Mouse (Mus musculus) spleen, postnatal 14 days (tissue): ENCODE results near the gene Lin7b.

Experiments
- DNase-seq, 2 experiments: peaks; one replicate each; pipeline ENCODE4 v3.0.0; 2021 to 2022; ENCODE audit warnings: low spot score in 2 of 2

Gene Lin7b

GRCm38 (mm10) chr7:45353041-45353440 is 17.3 kb downstream of the Lin7b start:
- DNase-seq: no peak

DNA sequence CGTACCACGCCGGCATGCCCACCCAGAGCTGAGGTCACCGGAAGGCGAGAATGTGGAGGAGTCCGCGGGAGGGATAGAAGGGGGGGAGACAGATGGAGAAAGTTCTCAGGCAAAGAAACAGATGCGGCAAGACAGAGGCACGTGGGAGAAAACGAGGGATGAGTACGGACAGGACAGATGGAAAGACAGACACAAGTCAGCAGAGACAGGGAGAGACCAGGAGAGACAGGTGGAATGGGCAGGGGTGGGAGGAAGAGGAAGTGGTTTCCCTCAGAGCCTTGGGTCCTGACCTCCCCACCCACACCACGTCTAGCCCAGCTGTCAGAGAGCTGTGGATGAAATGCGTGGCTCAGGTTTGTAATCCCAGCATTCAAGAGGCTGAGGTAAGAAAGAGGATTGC is 23.5 kb downstream of the Lin7b start:
- DNase-seq: no peak

DNA sequence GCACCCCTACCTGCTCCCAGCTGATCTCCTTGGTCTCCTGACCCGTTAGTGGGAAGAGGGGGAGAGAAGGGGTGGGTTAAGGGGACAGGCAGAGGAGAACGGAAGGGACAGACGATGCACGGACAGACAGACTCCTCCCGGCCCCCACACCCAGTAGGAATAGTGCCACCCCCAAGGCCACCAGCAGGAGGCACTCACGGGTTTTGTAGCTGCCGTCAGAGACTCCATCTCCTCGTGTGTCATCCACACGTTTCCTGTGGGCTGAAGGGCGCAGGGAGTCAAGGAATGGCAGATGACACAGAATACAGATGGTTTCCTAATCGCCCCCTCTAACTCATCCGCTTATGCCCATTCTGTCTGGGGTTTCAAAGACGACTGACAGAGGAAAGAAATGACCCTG is 26.8 kb downstream of the Lin7b start:
- no peak for DNase-seq

GRCm38 (mm10) chr7:45342081-45342480 is 28.3 kb downstream of the Lin7b start:
- DNase-seq: no peak

DNA sequence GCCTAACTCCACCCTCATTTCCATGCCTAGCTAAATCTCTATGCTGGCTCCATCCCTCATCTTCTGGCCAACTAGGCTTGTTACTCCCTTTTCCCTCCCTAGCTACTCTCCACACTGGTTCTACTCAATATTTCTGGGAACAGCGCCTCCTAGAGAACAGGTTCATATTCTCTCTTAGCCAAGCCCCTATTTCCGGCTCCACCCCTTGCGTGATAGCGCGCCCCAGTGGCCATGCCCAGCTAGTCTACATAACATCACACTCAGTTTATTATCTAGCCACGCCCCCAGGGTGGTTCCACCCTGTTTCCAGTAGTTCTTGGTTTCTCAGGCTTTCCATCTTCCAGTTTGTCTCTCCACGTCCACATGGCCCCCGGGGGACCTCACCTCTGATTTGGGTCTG is 29.1 kb downstream of the Lin7b start:
- DNase-seq: peak in 1 of 2 experiments; percentile 69

- DNase-seq: no peak
Observed at GRCm38 (mm10) chr7:45340669-45341068, 29.7 kb downstream of the Lin7b start.

DNA sequence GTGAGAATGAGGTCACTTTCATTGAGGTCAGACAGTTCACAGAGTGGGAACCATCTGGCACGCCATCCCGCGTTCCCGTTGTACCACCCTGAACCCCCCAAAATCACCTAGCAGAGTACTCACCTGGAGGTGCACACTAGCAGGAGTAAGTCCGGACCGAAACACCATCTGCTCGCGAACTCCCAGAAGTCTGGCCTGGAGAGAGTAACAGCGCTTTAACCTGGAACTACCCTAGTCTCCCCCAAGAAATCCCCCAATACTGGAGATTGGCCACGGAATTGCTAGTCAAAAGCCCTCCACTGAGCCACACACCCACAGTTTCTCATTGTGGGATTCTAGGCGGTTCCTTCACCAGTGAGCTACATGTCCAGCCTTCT is 30.3 kb downstream of the Lin7b start:
- DNase-seq: no peak

DNA sequence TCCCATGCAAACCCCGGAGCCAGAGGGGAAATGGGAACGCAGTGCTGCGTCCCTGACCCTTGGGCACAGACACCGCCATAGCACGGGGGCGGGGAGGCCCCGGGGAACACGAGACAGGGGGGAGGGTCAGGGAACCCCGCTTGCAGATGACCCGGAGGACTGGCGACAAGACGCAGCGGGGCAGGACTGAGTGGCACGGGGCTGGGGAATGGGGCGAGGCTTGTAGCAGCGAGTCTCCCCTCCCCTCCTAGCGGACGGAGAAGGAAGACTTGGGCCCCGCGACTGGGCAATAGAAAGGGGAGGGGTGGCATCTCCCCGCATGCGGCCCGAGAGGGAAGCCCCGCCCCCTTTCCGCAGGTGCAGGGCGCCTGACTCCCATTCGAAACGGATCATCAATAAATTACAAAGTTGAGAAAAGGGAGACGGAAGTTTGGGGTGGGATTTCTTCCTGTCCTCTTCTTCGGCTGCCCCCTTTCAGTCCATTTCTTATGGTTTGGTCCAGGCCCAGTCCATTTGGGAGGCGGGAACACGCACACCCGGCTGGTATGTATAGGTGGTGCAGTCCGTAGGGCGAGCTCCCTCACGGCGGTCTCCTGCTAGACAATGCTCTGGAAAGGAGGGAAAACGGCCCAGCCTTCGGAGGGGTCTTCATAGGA is 30.8 kb downstream of the Lin7b start:
- peak in 1 of 2 experiments; percentile 24 for DNase-seq

DNA sequence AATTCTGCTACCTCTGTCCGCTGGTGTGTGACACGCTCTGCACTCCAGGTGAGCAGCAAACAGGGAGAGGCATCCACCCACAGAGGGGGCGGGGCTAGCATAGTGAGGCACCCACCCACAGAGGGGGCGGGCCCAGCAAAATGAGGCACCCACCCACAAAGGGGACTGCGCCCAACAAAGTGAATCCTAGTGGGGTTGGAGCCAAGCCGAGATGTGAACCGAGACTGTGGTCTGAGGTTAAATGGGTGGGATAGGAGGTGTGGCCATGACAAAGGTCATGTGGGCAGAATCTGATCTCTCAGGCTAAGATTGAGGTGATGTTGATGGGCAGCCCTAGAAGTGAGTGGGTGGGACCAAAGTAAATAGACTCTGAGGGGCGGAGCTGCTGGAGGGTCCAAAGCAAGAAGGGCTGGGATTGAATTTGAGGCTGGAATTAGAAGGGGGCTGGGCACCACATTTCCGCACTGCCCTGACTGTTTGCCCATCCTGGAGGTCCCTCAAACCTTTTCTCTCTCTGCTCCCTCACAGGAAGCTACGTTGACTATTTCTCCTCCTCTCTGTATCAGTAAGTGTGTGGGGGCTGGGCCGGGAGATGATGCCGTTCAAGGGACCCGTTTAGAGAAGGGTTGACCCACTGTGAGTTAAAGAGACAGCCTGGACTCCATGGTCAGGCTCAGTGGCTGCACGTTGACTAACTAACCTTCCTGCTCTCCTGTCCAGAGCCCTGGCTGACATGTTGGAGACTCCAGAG is 32.0 kb downstream of the Lin7b start:
- DNase-seq: no peak

GRCm38 (mm10) chr7:45337469-45337868 is 32.9 kb downstream of the Lin7b start:
- no peak for DNase-seq

DNA sequence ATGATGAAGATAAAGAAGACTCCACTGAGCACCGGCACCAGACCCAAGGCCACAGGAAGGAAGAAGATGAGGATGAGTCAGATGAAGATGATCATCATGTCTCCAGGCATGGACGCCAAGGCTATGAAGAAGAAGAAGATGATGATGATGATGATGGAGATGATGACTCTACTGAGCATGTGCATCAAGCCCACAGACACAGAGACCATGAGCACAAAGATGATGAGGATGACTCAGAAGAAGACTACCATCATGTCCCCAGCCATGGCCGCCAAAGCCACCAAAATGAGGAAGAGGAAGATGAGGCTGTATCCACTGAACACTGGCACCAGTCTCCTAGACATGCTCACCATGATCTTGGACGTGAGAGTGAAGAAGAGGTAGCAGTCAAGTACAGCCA is 34.1 kb downstream of the Lin7b start:
- DNase-seq: no peak

DNA sequence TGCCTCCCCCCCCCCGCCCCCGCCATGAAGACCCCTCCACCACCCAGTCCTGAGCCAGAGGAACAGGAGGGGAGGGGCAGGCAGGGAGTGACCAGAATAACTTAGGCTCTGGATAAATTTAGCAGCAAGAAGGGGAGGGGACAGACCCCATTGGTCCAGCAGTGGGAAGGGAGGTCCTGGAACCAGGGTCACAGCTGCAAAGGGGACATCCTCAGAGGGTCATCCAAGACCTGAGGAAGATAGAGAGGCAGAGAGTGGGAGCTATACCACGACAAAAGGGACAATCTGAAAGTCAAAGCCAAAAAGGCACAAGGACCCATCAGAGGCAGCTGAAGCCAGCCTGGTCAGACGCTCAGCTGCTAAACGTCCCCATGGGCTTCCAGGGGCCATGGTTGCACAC is 35.3 kb downstream of the Lin7b start, which contains the start of gene Hrc:
Hrc (plus strand) TSS at position 235 of the 400 bp plus-strand sequence.
- DNase-seq: no peak

GRCm38 (mm10) chr7:45334605-45335004 is 35.8 kb downstream of the Lin7b start:
- DNase-seq: no peak

DNA sequence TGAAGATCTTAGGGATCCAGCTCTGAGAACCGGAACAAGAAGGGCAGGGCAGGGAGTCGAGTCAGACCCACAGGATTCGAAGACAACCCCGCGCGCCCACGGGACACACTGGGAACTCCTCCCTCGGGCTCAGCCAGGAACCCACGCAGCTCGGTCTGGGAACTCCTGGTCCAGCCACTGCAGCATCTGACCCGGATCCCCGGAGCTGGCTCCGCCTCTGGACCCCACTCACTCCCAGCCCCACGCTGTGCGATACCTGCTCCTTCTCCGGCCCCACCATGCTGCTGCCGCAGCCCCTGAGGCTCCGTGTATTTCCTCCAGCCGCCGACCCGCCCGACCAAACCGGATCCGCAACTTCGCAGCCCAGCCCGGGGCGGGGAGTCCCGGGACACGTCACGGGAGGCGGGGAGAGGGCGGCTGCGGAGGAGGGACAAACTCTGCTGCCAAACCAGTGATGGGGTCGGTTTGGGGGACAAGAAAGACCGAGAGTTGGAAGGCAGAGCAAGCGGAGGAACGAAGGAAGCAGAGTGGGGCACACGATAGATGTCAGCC is 36.9 kb downstream of the Lin7b start, which contains the start of gene Trpm4:
Trpm4 (minus strand) TSS at position 350 of the 552 bp plus-strand sequence.
- peak; percentile 58 to 73 for DNase-seq

- no peak for DNase-seq
Observed at GRCm38 (mm10) chr7:45332685-45333425, 37.5 kb downstream of the Lin7b start.

GRCm38 (mm10) chr7:45331502-45331901 is 38.9 kb downstream of the Lin7b start:
- DNase-seq: no peak

DNA sequence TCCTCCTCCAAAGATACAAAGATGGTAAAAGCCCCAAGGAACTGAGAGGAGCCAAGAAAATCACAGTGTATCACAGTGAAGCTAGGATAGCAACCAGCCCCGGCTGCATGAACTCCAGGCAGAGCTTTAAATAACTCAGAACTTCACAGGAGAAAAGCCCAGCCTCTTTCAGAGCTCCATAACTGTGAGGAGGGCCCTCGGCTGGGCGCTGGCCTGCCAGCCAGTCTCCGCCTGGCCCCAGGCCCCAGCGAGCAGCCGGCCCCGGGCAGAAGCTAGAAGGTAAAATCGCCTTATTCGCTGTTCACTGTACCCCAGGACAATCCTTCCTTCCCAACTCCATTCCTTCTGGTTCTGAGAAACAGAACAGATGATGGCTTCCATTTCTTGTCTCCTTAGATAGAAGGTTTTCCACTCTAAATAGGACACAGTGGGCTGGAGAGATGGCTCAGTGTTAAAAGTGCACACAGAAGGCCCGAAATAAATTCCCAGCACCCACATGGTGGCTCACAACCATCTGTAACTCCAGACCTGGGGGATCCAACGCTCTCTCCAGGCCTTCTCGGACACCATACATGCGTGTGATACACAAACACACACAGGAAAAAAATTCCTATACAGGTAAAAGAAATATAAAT is 41.4 kb downstream of the Lin7b start:
- DNase-seq: no peak

DNA sequence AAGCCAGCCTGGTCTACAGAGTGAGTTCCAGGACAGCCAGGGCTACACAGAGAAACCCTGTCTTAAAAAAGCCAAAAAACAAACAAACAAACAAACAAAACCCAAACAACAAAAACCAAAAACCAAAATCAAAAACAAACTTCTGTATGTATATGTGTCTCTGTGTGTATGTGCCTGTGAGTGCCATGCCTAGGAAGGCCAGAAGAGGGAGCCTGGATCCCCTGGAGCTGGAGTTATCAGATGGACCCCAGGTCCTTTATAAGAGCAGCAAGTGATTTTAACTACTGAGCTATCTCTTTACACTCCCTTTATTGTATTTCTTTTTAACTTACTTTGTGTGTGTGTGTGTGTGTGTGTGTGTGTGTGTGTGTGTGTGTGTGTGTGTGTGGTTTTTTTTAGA is 44.6 kb downstream of the Lin7b start:
- no peak for DNase-seq

- DNase-seq: no peak
Observed at GRCm38 (mm10) chr7:45323069-45323468, 47.3 kb downstream of the Lin7b start.

DNA sequence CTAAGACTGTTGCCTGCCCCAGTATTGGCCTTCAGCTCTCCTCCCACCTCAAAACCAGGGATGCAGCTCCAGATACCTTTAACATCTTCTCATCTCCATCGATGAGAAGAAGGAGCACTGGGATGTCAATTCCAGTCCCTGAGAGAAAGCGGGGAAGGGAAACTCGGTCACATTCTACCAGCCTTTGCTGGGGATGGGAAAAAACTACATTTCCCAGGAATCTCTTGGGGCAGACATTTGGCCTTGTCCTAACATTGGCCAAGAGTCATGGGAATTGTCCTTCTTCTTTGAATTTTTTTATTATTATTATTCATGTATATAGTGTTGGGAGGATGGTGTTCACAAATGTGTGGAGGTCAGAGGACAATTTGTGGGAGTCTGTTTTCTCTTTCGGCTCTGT is 48.1 kb downstream of the Lin7b start:
- DNase-seq: no peak
